In the genomic region with DNA sequence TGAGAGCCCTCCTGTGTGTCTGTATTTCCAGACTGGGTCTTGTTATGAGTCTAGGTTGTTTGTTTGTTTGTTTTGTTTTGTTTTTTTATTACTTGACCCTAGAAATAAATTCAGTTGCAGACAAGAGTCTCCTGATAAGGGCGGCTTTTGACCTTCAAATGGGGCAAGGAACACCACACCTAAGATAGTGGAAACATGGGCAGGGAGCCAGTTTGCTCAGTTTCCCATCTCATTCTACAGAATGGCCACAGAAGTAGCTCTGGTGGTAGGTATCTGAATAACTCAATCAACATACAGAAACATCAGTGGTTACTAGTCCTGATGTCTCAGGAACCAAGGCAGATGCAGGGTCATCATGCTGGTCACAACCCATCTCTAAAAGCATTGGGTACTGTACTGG, we compare ENCODE assay signal across 28 mouse cellular contexts. TPM values are rescaled to one million over a fixed set of nuclear protein-coding genes. Genes with fewer than 3 reads are reported as not detected.
DNase-seq lines count a peak whose midpoint lies in the region; ATAC-seq and TF ChIP-seq lines count a peak whose summit lies in the region.
"Had no signal": no experiment of that assay in that cellular context is flagged by ENCODE, and none has a peak within 500 bp of the region (broad histone marks: within the 10 kb centered on the region; RNA-seq: fewer than 3 reads in every experiment).

No protein-coding gene starts in this region.

- TF ChIP-seq CTCF in liver, adult 2 months (IDR thresholded peaks at IDR 0.05; ENCODE audit: low read depth, low read length) = no peak

- H3K4me1 ChIP-seq in liver, adult 2 months (ENCODE audit: control insufficient read depth, insufficient read depth, low read length) = no peaks in the 10 kb centered on the region
- H3K4me1 ChIP-seq in liver, embryonic 12.5 days = no peaks in the 10 kb centered on the region
- no peaks in the 10 kb centered on the region for H3K4me1 ChIP-seq in forebrain, embryonic 14.5 days (ENCODE audit: control insufficient read depth, insufficient read depth, low read length)
- H3K4me1 ChIP-seq: forebrain, embryonic 10.5 days; heart, embryonic 13.5 days; kidney, embryonic 15.5 days; liver, embryonic 15.5 days; lung, embryonic 15.5 days; neural tube, embryonic 15.5 days had no signal

- no peak for TF ChIP-seq POLR2A in liver, adult 2 months (IDR thresholded peaks at IDR 0.05; ENCODE audit: extremely low read depth, insufficient read depth, low read length)

- H3K27me3 ChIP-seq in liver, adult 2 months (ENCODE audit: control insufficient read depth, insufficient read depth, low read length) = no peaks in the 10 kb centered on the region
- no peaks in the 10 kb centered on the region for H3K27me3 ChIP-seq in liver, embryonic 12.5 days (replicated peaks)
- no peaks in the 10 kb centered on the region for H3K27me3 ChIP-seq in forebrain, embryonic 14.5 days (replicated peaks; ENCODE audit: control insufficient read depth, insufficient read depth, low read length)
- H3K27me3 ChIP-seq: heart, embryonic 13.5 days; kidney, embryonic 15.5 days; liver, embryonic 15.5 days; lung, embryonic 15.5 days; neural tube, embryonic 15.5 days had no signal

- no peak for ATAC-seq in liver, embryonic 12.5 days
- no peak for ATAC-seq in forebrain, embryonic 14.5 days
- ATAC-seq: forebrain, postnatal 0 days; hindbrain, postnatal 0 days; intestine, postnatal 0 days; midbrain, embryonic 16.5 days had no signal

- no peaks in the 10 kb centered on the region for H3K36me3 ChIP-seq in liver, adult 2 months (ENCODE audit: control insufficient read depth, insufficient read depth, low read length)
- no peaks in the 10 kb centered on the region for H3K36me3 ChIP-seq in liver, embryonic 12.5 days
- no peaks in the 10 kb centered on the region for H3K36me3 ChIP-seq in forebrain, embryonic 14.5 days (ENCODE audit: control insufficient read depth, insufficient read depth, low read length)
- H3K36me3 ChIP-seq: forebrain, embryonic 10.5 days; heart, embryonic 13.5 days; kidney, embryonic 15.5 days; liver, embryonic 15.5 days; lung, embryonic 15.5 days; neural tube, embryonic 15.5 days had no signal

- no peak overlapping the region for H3K27ac ChIP-seq in liver, adult 2 months (replicated peaks; ENCODE audit: insufficient read depth, low read depth, low read length)
- H3K27ac ChIP-seq in liver, embryonic 12.5 days = no peak overlapping the region
- no peak overlapping the region for H3K27ac ChIP-seq in forebrain, embryonic 14.5 days (ENCODE audit: low read depth, low read length)
- H3K27ac ChIP-seq: forebrain, embryonic 10.5 days; heart, embryonic 13.5 days; hindbrain, postnatal 0 days; kidney, embryonic 15.5 days; left cerebral cortex, adult 2 months; liver, embryonic 15.5 days; lung, embryonic 15.5 days; macrophage; neural tube, embryonic 15.5 days had no signal

- no peak overlapping the region for H3K4me3 ChIP-seq in liver, adult 2 months (ENCODE audit: insufficient read depth, low read depth, low read length)
- no peak overlapping the region for H3K4me3 ChIP-seq in liver, embryonic 12.5 days
- H3K4me3 ChIP-seq in forebrain, embryonic 14.5 days (ENCODE audit: low read depth, low read length) = no peak overlapping the region
- H3K4me3 ChIP-seq: forebrain, embryonic 10.5 days; heart, embryonic 13.5 days; kidney, embryonic 15.5 days; left cerebral cortex, adult 2 months; liver, embryonic 15.5 days; lung, embryonic 15.5 days; neural tube, embryonic 15.5 days had no signal

- H3K9ac ChIP-seq in liver, adult 2 months (ENCODE audit: low read depth, low read length) = no peak overlapping the region
- no peak overlapping the region for H3K9ac ChIP-seq in liver, embryonic 12.5 days
- H3K9ac ChIP-seq in forebrain, embryonic 14.5 days (ENCODE audit: low read length) = no peak overlapping the region
- H3K9ac ChIP-seq: forebrain, postnatal 0 days; heart, embryonic 13.5 days; kidney, embryonic 15.5 days; liver, embryonic 15.5 days; lung, embryonic 15.5 days; neural tube, embryonic 15.5 days had no signal

- peaks cover 41% of the 10 kb centered on the region for H3K9me3 ChIP-seq in liver, embryonic 12.5 days (replicated peaks)
- peaks cover 54% of the 10 kb centered on the region for H3K9me3 ChIP-seq in forebrain, embryonic 14.5 days (replicated peaks; ENCODE audit: control insufficient read depth, low read length)
- H3K9me3 ChIP-seq: liver, embryonic 15.5 days had no signal

- 15% methylated on average over 1 of the region's 1 CpGs for WGBS in liver, adult 2 months
- 13% methylated on average over 1 of the region's 1 CpGs for WGBS in liver, embryonic 12.5 days (ENCODE audit: insufficient replicate concordance)
- 23% methylated on average over 1 of the region's 1 CpGs for WGBS in forebrain, embryonic 14.5 days

- H3K79me2 ChIP-seq in liver, adult 2 months (ENCODE audit: control insufficient read depth, insufficient read depth, low read length) = no peaks in the 10 kb centered on the region

- DNase-seq in heart, adult 11 months = peak; percentile 86
- no peak for DNase-seq in heart, postnatal 14 days
- DNase-seq in liver, adult 2 months (ENCODE audit: extremely low read depth, low read depth, low spot score) = peak; percentile 8
- peak; percentile 23 for DNase-seq in MN1 (ENCODE audit: low spot score)
- peak; percentile 9 for DNase-seq in yolk sac, embryonic 10.5 days (ENCODE audit: low spot score)
- DNase-seq in forebrain, embryonic 14.5 days (ENCODE audit: low spot score) = no peak
- DNase-seq: adrenal gland, postnatal 25 days; cerebellum, adult 8-10 months; cerebellum, postnatal 36 days; forebrain, postnatal 0 days; heart, postnatal 36 days; thymus, postnatal 14 days had no signal

- intact Hi-C loops in heart, postnatal 14 days (cut with DNase I) = no loop called here

- H3K4me2 ChIP-seq in liver, embryonic 12.5 days = no peak overlapping the region
- H3K4me2 ChIP-seq in forebrain, embryonic 14.5 days (ENCODE audit: low read length) = no peak overlapping the region
- H3K4me2 ChIP-seq: heart, embryonic 13.5 days; kidney, embryonic 15.5 days; liver, embryonic 15.5 days; lung, embryonic 15.5 days; neural tube, embryonic 15.5 days had no signal

RNA-seq across cellular contexts. Expression of a gene that starts 17.2 kb away (rescaled TPM):
- total RNA-seq in heart, postnatal 14 days (2021) = not detected
- under 0.01 TPM in 2 replicates for total RNA-seq in liver, adult 2 months (2014; rRNA removed)
- 0.01 and 0.02 TPM in 2 replicates for polyA plus RNA-seq in liver, adult 2 months (2012; rRNA removed)
- not detected in 2 replicates for polyA plus RNA-seq in liver, embryonic 12.5 days (2016; fragmentation: Nextera tagmentation; extraction: Ambion mirVana)
- not detected in 2 replicates for polyA plus RNA-seq in forebrain, embryonic 14.5 days (2014; fragmentation: Nextera tagmentation; extraction: Ambion mirVana)
- total RNA-seq: adrenal gland, postnatal 25 days; gastrocnemius, adult 8-10 months; heart, postnatal 36 days had no signal
- polyA plus RNA-seq: forebrain, embryonic 10.5 days; gonadal fat pad, adult 2 months; intestine, postnatal 0 days; kidney, embryonic 15.5 days; large intestine, adult 2 months; limb, embryonic 14.5 days; liver, embryonic 15.5 days; macrophage had no signal

RNA-seq across cellular contexts. Expression of a gene that starts 17.2 kb away (rescaled TPM):
- 10 to 100 TPM; 25.4 to 32.1 TPM for total RNA-seq in heart, postnatal 14 days (2021)
- 78.7 and 90.1 TPM in 2 replicates for total RNA-seq in liver, adult 2 months (2014; rRNA removed)
- 31.4 and 32.8 TPM in 2 replicates for polyA plus RNA-seq in liver, adult 2 months (2012; rRNA removed)
- polyA plus RNA-seq in liver, embryonic 12.5 days (2016; fragmentation: Nextera tagmentation; extraction: Ambion mirVana) = 104 and 106 TPM in 2 replicates
- 64.5 and 76.3 TPM in 2 replicates for polyA plus RNA-seq in forebrain, embryonic 14.5 days (2014; fragmentation: Nextera tagmentation; extraction: Ambion mirVana)

Comparison
In these comparisons a context has a peak if more than half of its experiments do, and no peak if none do; other contexts are left out.
1. DNase-seq: peak in heart, adult 11 months (single experiment), liver, adult 2 months (single experiment), MN1 (single experiment) and yolk sac, embryonic 10.5 days (single experiment); none in heart, postnatal 14 days (0 of 2) and forebrain, embryonic 14.5 days (single experiment).